Mouse (Mus musculus) T-helper 17 cell (primary cell): ENCODE measurements around the gene Sec24b.

Experiments used
- in situ Hi-C, 2 experiments: fragments of 300-600 bp; cut with MboI, MseI; formaldehyde crosslinking; loops; 1 replicate in 1 of 2; 2 replicates in 1 of 2; pipeline ENCODE4 v1.15.1; 2025; ENCODE audit warnings: high pct_unique_total_duplicates in 2 of 2

Gene Sec24b

GRCm38 (mm10) chr3:130055416-130056385, 5.7 kb downstream of the Sec24b start:
- in situ Hi-C loops, result no loop called here

GRCm38 (mm10) chr3:130054587-130054986, 6.8 kb downstream of the Sec24b start:
- in situ Hi-C loops, result no loop called here

GRCm38 (mm10) chr3:130053340-130054066, 7.8 kb downstream of the Sec24b start:
- in situ Hi-C loops, result no loop called here

GRCm38 (mm10) chr3:130052541-130053298, 8.6 kb downstream of the Sec24b start:
- in situ Hi-C loops, result no loop called here

- in situ Hi-C loops, result no loop called here
Observed at GRCm38 (mm10) chr3:130052116-130052515, 9.2 kb downstream of the Sec24b start.

GRCm38 (mm10) chr3:130040711-130041110, 20.6 kb downstream of the Sec24b start:
- in situ Hi-C loops, result no loop called here

- in situ Hi-C loops, result no loop called here
Observed at GRCm38 (mm10) chr3:130040017-130040416, 21.3 kb downstream of the Sec24b start.

- in situ Hi-C loops, result no loop called here
Observed at GRCm38 (mm10) chr3:130028741-130029140, 32.6 kb downstream of the Sec24b start.

- in situ Hi-C loops, result no loop called here
Observed at GRCm38 (mm10) chr3:130026181-130026580, 35.2 kb downstream of the Sec24b start.

GRCm38 (mm10) chr3:130025556-130025955, 35.8 kb downstream of the Sec24b start:
- in situ Hi-C loops, result no loop called here

- in situ Hi-C loops, result no loop called here
Observed at GRCm38 (mm10) chr3:130012943-130013342, 48.4 kb downstream of the Sec24b start.

GRCm38 (mm10) chr3:130011236-130011635, 50.1 kb downstream of the Sec24b start:
- in situ Hi-C loops, result no loop called here

GRCm38 (mm10) chr3:130006141-130006540, 55.2 kb downstream of the Sec24b start:
- in situ Hi-C loops, result no loop called here

GRCm38 (mm10) chr3:130000926-130001325, 60.4 kb downstream of the Sec24b start:
- in situ Hi-C loops, result no loop called here

GRCm38 (mm10) chr3:129998526-129998925, 62.8 kb downstream of the Sec24b start:
- in situ Hi-C loops, result no loop called here

GRCm38 (mm10) chr3:129998001-129998400, 63.4 kb downstream of the Sec24b start:
- in situ Hi-C loops, result no loop called here

GRCm38 (mm10) chr3:129997324-129997723, 64.0 kb downstream of the Sec24b start:
- in situ Hi-C loops, result no loop called here

GRCm38 (mm10) chr3:129987297-129987696, 74.1 kb downstream of the Sec24b start:
- in situ Hi-C loops, result no loop called here

- in situ Hi-C loops, result no loop called here
Observed at GRCm38 (mm10) chr3:129985335-129985734, 76.0 kb downstream of the Sec24b start.

GRCm38 (mm10) chr3:129984797-129985196, 76.6 kb downstream of the Sec24b start:
- in situ Hi-C loops, result no loop called here

- in situ Hi-C loops, result no loop called here
Observed at GRCm38 (mm10) chr3:129982271-129982670, 79.1 kb downstream of the Sec24b start.

- in situ Hi-C loops, result no loop called here
Observed at GRCm38 (mm10) chr3:129981756-129982155, 79.6 kb downstream of the Sec24b start.
